Mouse (Mus musculus) lung, adult 2 months (tissue): ENCODE data around the gene Wnt6. TPM values are rescaled to one million over a fixed set of nuclear protein-coding genes. Genes with fewer than 3 reads are reported as not detected.

ENCODE experiments used
- DNase-seq: peaks from one replicate; pipeline ENCODE4 v3.0.0; 2022
- H3K4me1 ChIP-seq: fragments of 200-500 bp; 2 replicates; pipeline ENCODE4 v1.6.1; 2011; ENCODE audit warnings: low read length; ENCODE audit not compliant: control insufficient read depth, insufficient read depth
- H3K4me3 ChIP-seq: fragments of 200-500 bp; replicated peaks from 2 replicates; pipeline ENCODE3; 2011; ENCODE audit warnings: low read depth, mild to moderate bottlenecking, control low read depth, low read length; ENCODE audit errors: extremely low read depth
- CTCF ChIP-seq: fragments of 200-500 bp; IDR thresholded peaks from 2 replicates; pipeline ENCODE4 v1.5.1; 2011; ENCODE audit warnings: mild to moderate bottlenecking, low read length, control low read depth; ENCODE audit not compliant: insufficient read depth
- POLR2A ChIP-seq: fragments of 200-500 bp; IDR thresholded peaks from 2 replicates; pipeline ENCODE4 v1.6.1; 2011; ENCODE audit warnings: low read depth, mild to moderate bottlenecking, control low read depth, low read length, borderline replicate concordance; ENCODE audit errors: extremely low read depth
- WGBS: fragments of 180-500 bp; shearing (Covaris S2); methylation state at CpG from one replicate; pipeline ENCODE4 v1.1.7; 2018; 5-methylcytosine and 5-hydroxymethylcytosine counted together
- polyA plus RNA-seq: library from polyadenylated mRNA; depleted of rRNA; stranded (reverse); fragments of >200 nt; gene quantifications from 2 replicates; pipeline ENCODE4 v1.2.3, GENCODE M21; 2012

The Wnt6 gene
- polyA plus RNA-seq, 1 experiment: 0.65 TPM

DNA sequence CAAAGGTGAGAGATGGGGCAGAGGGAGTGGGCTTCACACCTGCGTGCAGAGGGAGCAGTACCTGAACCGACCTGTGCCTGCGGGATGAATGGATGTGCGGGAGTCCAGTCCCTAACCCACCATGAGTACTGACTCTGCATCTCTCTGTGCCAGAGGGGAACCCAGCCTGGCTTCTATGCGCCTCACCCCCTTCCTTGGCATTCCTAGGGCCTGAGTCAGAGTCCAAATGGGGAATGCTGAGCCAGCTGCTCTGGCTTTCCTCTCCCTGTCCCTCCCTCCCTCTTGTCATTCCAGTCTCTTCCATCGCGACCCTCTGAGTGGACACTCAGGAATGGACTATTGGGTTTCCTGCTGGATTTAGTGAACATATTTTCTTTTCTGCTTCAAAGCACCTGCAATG lies 22.4 kb upstream of the Wnt6 start:
- peak; percentile 37; the same call in 1 of the 2 replicates for TF ChIP-seq POLR2A
- no peak for TF ChIP-seq CTCF
- DNase-seq: peak; percentile 57
- no peaks in the 10 kb centered on the region; the same call in 1 of the 2 replicates for H3K4me1 ChIP-seq
- no peak overlapping the region for H3K4me3 ChIP-seq
- 38% methylated on average over 7 of the region's 7 CpGs for WGBS

DNA sequence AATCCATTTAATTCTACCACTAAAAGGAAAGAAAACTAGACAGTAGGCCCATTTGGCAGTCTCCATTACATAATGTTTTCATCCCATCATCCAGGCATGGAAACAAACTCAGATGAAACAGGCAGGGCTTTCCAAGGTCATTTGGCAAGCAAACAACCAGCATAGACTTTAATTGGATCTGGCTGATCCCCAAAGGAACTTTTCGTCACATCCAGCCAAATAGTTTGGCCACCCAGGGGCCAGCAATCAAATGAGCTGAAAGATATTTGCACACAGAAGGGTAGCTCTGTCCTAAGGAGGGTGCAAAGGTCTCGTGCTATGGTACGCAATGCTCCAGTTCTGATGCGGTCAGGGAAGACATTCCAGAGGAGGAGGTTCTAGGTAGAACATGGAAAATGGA lies 21.0 kb upstream of the Wnt6 start:
- no peak for DNase-seq
- TF ChIP-seq CTCF (no peak), POLR2A (no peak)
- Histone ChIP-seq H3K4me1 (no peaks in the 10 kb centered on the region; the same call in 1 of the 2 replicates), H3K4me3 (no peak overlapping the region)
- WGBS: 66% methylated on average over 4 of the region's 4 CpGs

DNA sequence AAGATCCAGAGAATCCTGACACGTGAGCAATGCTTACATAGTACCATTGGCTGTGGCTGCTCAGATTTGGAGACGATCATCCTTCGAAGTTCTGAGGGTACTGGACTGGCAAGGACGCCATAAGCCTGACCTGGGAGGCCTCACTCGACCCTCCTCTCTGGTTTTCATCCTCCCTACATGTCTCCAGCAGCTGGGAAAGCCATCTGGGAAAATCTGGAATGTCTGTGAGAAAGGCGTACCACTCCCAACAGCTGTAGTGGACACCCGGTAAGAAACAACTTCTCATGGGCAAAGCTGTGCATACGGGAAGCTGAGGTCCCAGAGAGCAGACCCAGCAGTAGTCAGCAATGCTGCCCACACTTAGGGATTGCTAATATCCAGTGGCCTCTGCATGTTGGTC lies 19.5 kb upstream of the Wnt6 start:
- 75% methylated on average over 8 of the region's 8 CpGs for WGBS
- TF ChIP-seq POLR2A: no peak
- TF ChIP-seq CTCF: no peak
- H3K4me1 ChIP-seq: no peaks in the 10 kb centered on the region; the same call in 1 of the 2 replicates
- no peak for DNase-seq
- H3K4me3 ChIP-seq: no peak overlapping the region

DNA sequence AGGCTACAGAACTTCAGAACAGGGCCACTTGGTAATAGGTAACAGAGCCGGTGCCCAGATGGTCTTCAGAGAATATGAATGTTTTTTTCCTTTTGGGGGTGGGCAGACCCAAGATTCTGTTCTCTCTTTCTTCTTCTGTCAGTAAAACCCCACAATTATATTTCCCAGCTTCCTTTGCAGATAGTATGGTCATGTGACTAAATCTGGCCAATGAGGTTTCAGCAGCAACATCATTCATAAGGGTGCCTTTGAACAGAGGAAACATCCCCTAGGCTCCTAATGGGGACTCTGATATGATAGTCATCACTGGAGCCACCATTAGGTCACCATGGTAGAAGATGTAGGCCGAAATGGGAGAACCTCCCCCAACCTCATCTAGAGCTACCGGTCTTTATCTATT lies 18.9 kb upstream of the Wnt6 start:
- no peaks in the 10 kb centered on the region; the same call in 1 of the 2 replicates for H3K4me1 ChIP-seq
- no peak for DNase-seq
- TF ChIP-seq CTCF (no peak), POLR2A (no peak)
- no peak overlapping the region for H3K4me3 ChIP-seq
- 95% methylated on average over 3 of the region's 3 CpGs for WGBS

DNA sequence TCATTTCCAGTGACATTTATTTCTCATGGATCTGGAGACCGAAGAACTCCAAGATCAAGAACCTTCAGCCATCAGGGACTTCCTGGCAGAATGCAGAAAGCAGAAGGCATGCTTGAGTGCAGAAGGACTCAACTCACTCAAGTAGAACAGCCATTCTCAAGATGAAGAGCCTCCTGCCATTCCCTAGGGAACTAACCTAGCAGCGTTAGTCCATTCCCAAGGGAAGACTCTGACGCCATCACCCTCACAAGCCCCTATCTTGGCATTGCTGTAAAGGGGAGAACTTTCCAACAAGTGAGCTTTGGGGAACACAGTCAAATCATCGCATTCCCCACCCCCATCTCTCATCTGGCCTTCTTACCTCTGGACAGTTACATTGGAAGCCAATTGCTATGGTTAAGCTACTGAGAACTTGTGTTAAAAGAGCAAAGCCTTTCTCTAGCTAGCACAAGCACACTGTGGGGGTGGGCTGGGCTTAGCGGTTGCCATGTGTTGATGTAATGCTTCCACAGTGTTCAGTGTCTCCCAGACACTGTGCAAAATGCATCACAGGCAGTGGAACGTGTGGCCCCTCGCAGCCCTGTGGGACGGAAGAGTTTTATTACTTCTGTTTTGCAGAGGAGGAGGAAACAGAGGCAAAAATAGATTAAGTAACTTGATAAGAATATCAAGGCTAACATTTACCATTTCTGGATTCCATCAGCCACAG lies 18.3 kb upstream of the Wnt6 start:
- H3K4me1 ChIP-seq: no peaks in the 10 kb centered on the region; the same call in 1 of the 2 replicates
- no peak for DNase-seq
- no peak for TF ChIP-seq POLR2A
- no peak for TF ChIP-seq CTCF
- H3K4me3 ChIP-seq: no peak overlapping the region
- 78% methylated on average over 8 of the region's 8 CpGs for WGBS

DNA sequence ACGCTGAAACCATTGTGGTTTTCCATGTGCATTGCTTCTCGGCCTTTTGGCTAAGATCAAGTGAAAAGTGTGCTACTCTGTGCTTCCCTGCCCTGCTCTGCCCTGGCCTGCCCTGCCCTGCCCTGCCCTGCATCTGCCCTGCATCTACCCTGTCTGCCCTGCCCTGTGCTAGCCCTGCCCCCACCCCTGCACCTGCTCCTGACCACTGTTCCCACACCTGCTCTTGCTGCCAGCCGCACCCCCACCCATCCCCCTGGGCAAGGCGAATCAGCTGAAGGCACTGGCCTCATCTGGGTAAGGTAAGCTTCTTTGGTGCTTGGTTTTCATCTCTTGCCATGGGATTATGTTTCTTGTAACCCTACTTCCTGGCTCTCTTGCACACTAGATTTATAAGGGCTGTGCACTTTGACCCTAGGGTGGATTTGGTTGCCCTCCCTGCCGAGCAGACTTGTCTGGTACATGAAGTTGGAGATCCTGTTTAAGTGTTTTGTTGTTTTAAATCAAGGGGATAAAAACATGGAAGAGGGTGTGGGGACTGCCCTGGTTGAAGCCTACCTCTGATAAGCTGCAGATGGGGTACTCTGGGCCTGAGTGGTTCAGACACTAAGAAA lies 17.4 kb upstream of the Wnt6 start:
- DNase-seq: no peak
- H3K4me3 ChIP-seq: no peak overlapping the region
- no peaks in the 10 kb centered on the region; the same call in 1 of the 2 replicates for H3K4me1 ChIP-seq
- WGBS: 59% methylated on average over 5 of the region's 5 CpGs
- TF ChIP-seq POLR2A (no peak), CTCF (no peak)

DNA sequence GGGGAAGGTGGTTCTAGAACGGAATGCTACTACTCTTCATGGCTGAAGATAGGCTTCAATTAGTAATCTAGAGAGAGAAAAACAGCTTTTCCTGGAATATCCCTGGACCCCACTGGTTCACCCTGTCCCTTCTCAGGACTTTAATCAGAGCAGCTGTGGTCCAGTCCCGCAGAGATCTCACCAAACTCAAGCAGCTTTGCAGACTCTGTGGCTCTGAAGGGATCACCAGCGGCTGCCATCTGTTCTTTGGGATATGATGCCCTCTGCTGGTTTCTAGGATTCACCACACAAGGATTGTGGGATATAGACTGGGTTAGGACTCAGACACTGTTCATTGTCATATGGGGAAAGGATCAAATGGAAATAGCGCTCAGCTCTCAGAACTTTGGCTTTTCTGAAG lies 11.9 kb upstream of the Wnt6 start:
- 0 out of 2 replicates have a peak, but pooled peaks have one; percentile 39 for TF ChIP-seq CTCF
- no peak for TF ChIP-seq POLR2A
- 22% methylated on average over 4 of the region's 4 CpGs for WGBS
- Histone ChIP-seq H3K4me3 (no peak overlapping the region), H3K4me1 (no peaks in the 10 kb centered on the region)
- DNase-seq: no peak

DNA sequence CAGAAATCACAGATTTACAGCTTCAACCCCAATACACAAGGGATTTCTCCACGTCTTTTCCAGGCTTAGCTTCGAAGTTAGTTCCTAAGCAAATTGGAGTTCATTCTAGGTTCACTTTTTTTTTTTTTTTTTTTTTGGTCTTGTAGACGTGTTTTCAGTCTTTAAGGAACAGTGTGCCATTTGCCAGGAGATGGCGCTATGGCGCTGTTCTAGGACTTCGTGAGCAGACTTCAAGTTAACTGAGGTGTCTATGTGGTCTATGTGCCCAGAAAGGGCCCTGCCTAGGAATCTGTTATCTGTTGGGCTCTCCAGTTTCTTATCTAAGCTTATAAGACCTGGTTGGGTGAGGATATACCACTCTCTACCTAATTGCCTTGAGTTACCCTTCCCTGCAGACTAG lies 8.6 kb upstream of the Wnt6 start:
- WGBS: 2% methylated on average over 6 of the region's 6 CpGs
- peak; percentile 45 for DNase-seq
- TF ChIP-seq POLR2A (no peak), CTCF (peak; percentile 53)
- no peaks in the 10 kb centered on the region for H3K4me1 ChIP-seq
- no peak overlapping the region for H3K4me3 ChIP-seq

DNA sequence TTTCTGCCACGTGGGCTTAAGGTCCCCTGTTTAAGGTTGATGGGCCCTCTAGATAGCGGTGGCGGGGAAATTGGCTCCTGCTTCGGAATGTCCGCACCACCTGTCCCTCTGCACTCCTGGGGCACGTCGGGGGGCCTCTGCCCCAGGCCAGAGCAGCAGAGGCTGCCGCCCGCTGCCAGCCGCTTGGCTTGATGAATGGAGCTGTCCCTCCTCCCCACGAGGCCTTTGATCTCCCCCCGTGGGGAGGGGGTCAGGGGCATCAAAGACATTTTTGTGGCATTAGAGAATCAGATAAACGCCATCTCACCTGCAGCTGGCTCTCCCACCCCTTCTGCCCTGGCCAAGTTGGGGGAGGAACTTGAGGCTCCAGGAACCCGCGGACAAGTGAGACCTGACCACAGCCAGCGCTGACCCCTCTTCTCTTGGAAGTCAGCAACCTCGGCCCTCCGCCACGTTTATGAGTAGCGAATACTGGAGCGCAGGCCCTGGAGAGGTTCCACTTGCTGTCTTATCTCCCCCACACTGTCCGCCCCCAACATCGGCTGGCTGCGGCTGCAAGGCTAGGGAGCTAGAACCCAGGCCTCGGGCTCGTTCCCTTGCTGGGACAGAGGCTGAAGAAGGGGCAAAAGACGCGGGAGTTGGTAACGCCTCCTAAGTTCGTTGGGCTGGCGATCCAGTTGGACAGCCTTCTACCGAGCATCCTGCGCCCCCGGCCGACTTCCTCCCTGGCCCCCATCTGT lies 795 bp upstream of the Wnt6 start:
- H3K4me1 ChIP-seq: peaks cover 15% of the 10 kb centered on the region; the same call in 1 of the 2 replicates
- 6% methylated on average over 35 of the region's 35 CpGs for WGBS
- no peak for DNase-seq
- TF ChIP-seq POLR2A (no peak), CTCF (no peak)
- no peak overlapping the region for H3K4me3 ChIP-seq
